Mouse (Mus musculus): ENCODE measurements around the gene Pcbp3. TPM values are rescaled to one million over a fixed set of nuclear protein-coding genes. Genes with fewer than 3 reads are reported as not detected.

Pcbp3 gene
- polyA plus RNA-seq, 1 experiment from 2014 or later = 103 TPM

GRCm38 (mm10) chr10:76841220-76841619 is 120.5 kb downstream of the Pcbp3 start:
- Histone ChIP-seq H3K27me3 (replicated peaks) (no peaks in the 10 kb centered on the region), H3K4me2 (no peak overlapping the region), H3K9ac (replicated peaks) (no peak overlapping the region), H3K9me3 (replicated peaks) (no peaks in the 10 kb centered on the region), H3K36me3 (no peaks in the 10 kb centered on the region), H3K4me1 (no peaks in the 10 kb centered on the region), H3K27ac (replicated peaks) (no peak overlapping the region), H3K4me3 (replicated peaks) (no peak overlapping the region)
- 86% methylated on average over 1 of the region's 1 CpGs for WGBS
- ATAC-seq (ENCODE audit: low FRiP score) = no peak

- H3K4me1 ChIP-seq = no peaks in the 10 kb centered on the region
- H3K9me3 ChIP-seq (replicated peaks) = no peaks in the 10 kb centered on the region
- no peak overlapping the region for H3K9ac ChIP-seq (replicated peaks)
- H3K36me3 ChIP-seq = no peaks in the 10 kb centered on the region
- ATAC-seq (ENCODE audit: low FRiP score) = no peak
- no peak overlapping the region for H3K4me2 ChIP-seq
- 58% methylated on average over 5 of the region's 5 CpGs for WGBS
- no peak overlapping the region for H3K4me3 ChIP-seq (replicated peaks)
- no peaks in the 10 kb centered on the region for H3K27me3 ChIP-seq (replicated peaks)
- no peak overlapping the region for H3K27ac ChIP-seq (replicated peaks)
Measured at GRCm38 (mm10) chr10:76840566-76840965, 121.1 kb downstream of the Pcbp3 start.

- H3K9ac ChIP-seq (replicated peaks) = no peak overlapping the region
- H3K4me3 ChIP-seq (replicated peaks) = no peak overlapping the region
- H3K27ac ChIP-seq (replicated peaks) = peak overlapping the region; percentile 14; the same call in 1 of the 2 replicates
- no peaks in the 10 kb centered on the region for H3K36me3 ChIP-seq
- WGBS = 58% methylated on average over 14 of the region's 14 CpGs
- H3K4me2 ChIP-seq = no peak overlapping the region
- no peaks in the 10 kb centered on the region for H3K4me1 ChIP-seq
- no peaks in the 10 kb centered on the region for H3K9me3 ChIP-seq (replicated peaks)
- peak; percentile 84 for ATAC-seq (ENCODE audit: low FRiP score)
- H3K27me3 ChIP-seq (replicated peaks) = no peaks in the 10 kb centered on the region
Measured at GRCm38 (mm10) chr10:76835497-76836357, 126.0 kb downstream of the Pcbp3 start.

- Histone ChIP-seq H3K4me3 (replicated peaks) (no peak overlapping the region), H3K4me1 (no peaks in the 10 kb centered on the region), H3K9me3 (replicated peaks) (no peaks in the 10 kb centered on the region), H3K36me3 (no peaks in the 10 kb centered on the region), H3K27ac (replicated peaks) (0 out of 2 replicates have a peak overlapping the region, but pooled peaks have one; percentile 37), H3K4me2 (no peak overlapping the region), H3K27me3 (replicated peaks) (no peaks in the 10 kb centered on the region), H3K9ac (replicated peaks) (no peak overlapping the region)
- WGBS = 73% methylated on average over 1 of the region's 1 CpGs
- ATAC-seq (ENCODE audit: low FRiP score) = no peak
Measured at GRCm38 (mm10) chr10:76832841-76833240, 128.8 kb downstream of the Pcbp3 start.

- no peaks in the 10 kb centered on the region for H3K36me3 ChIP-seq
- H3K9ac ChIP-seq (replicated peaks) = no peak overlapping the region
- H3K4me2 ChIP-seq = no peak overlapping the region
- no peaks in the 10 kb centered on the region for H3K27me3 ChIP-seq (replicated peaks)
- no peak overlapping the region for H3K27ac ChIP-seq (replicated peaks)
- H3K4me1 ChIP-seq = no peaks in the 10 kb centered on the region
- no peak for ATAC-seq (ENCODE audit: low FRiP score)
- WGBS = 82% methylated on average over 2 of the region's 2 CpGs
- no peak overlapping the region for H3K4me3 ChIP-seq (replicated peaks)
- no peaks in the 10 kb centered on the region for H3K9me3 ChIP-seq (replicated peaks)
Measured at GRCm38 (mm10) chr10:76831915-76832314, 129.8 kb downstream of the Pcbp3 start.

GRCm38 (mm10) chr10:76831151-76831550 is 130.5 kb downstream of the Pcbp3 start:
- Histone ChIP-seq H3K27me3 (replicated peaks) (no peaks in the 10 kb centered on the region), H3K9me3 (replicated peaks) (no peaks in the 10 kb centered on the region), H3K4me2 (no peak overlapping the region), H3K9ac (replicated peaks) (no peak overlapping the region), H3K27ac (replicated peaks) (no peak overlapping the region), H3K4me1 (no peaks in the 10 kb centered on the region), H3K4me3 (replicated peaks) (no peak overlapping the region), H3K36me3 (no peaks in the 10 kb centered on the region)
- ATAC-seq (ENCODE audit: low FRiP score) = no peak
- 14% methylated on average over 1 of the region's 1 CpGs for WGBS

- Histone ChIP-seq H3K4me2 (no peak overlapping the region), H3K4me1 (no peaks in the 10 kb centered on the region), H3K27ac (replicated peaks) (no peak overlapping the region), H3K27me3 (replicated peaks) (no peaks in the 10 kb centered on the region), H3K9me3 (replicated peaks) (no peaks in the 10 kb centered on the region), H3K9ac (replicated peaks) (no peak overlapping the region), H3K4me3 (replicated peaks) (no peak overlapping the region), H3K36me3 (no peaks in the 10 kb centered on the region)
- 98% methylated on average over 4 of the region's 4 CpGs for WGBS
- ATAC-seq (ENCODE audit: low FRiP score) = no peak
Measured at GRCm38 (mm10) chr10:76828936-76829335, 132.8 kb downstream of the Pcbp3 start.

- 92% methylated on average over 8 of the region's 8 CpGs for WGBS
- H3K36me3 ChIP-seq = no peaks in the 10 kb centered on the region
- no peaks in the 10 kb centered on the region for H3K4me1 ChIP-seq
Measured at GRCm38 (mm10) chr10:76822698-76823097, 139.0 kb downstream of the Pcbp3 start.

GRCm38 (mm10) chr10:76819321-76819720 is 142.4 kb downstream of the Pcbp3 start:
- WGBS = 56% methylated on average over 2 of the region's 2 CpGs

More at GRCm38 (mm10) chr10:76822698-76823097, 139.0 kb downstream of the Pcbp3 start:
- Histone ChIP-seq H3K27ac (replicated peaks) (no peak overlapping the region), H3K9me3 (replicated peaks) (no peaks in the 10 kb centered on the region), H3K9ac (replicated peaks) (no peak overlapping the region), H3K4me2 (no peak overlapping the region), H3K27me3 (replicated peaks) (no peaks in the 10 kb centered on the region), H3K4me3 (replicated peaks) (no peak overlapping the region)
- no peak for ATAC-seq (ENCODE audit: low FRiP score)

GRCm38 (mm10) chr10:76818337-76818736 is 143.3 kb downstream of the Pcbp3 start:
- WGBS = 87% methylated on average over 2 of the region's 2 CpGs
- H3K4me3 ChIP-seq (replicated peaks) = no peak overlapping the region
- H3K9me3 ChIP-seq (replicated peaks) = no peaks in the 10 kb centered on the region
- H3K27ac ChIP-seq (replicated peaks) = no peak overlapping the region
- no peak overlapping the region for H3K4me2 ChIP-seq
- H3K9ac ChIP-seq (replicated peaks) = no peak overlapping the region
- peaks cover 6% of the 10 kb centered on the region for H3K4me1 ChIP-seq
- H3K27me3 ChIP-seq (replicated peaks) = no peaks in the 10 kb centered on the region
- no peak for ATAC-seq (ENCODE audit: low FRiP score)
- no peaks in the 10 kb centered on the region for H3K36me3 ChIP-seq

More at GRCm38 (mm10) chr10:76819321-76819720, 142.4 kb downstream of the Pcbp3 start:
- Histone ChIP-seq H3K4me1 (peaks cover 6% of the 10 kb centered on the region), H3K4me2 (no peak overlapping the region), H3K27me3 (replicated peaks) (no peaks in the 10 kb centered on the region), H3K27ac (replicated peaks) (no peak overlapping the region), H3K9ac (replicated peaks) (no peak overlapping the region), H3K36me3 (no peaks in the 10 kb centered on the region), H3K9me3 (replicated peaks) (no peaks in the 10 kb centered on the region), H3K4me3 (replicated peaks) (no peak overlapping the region)
- no peak for ATAC-seq (ENCODE audit: low FRiP score)

- H3K36me3 ChIP-seq = no peaks in the 10 kb centered on the region
- H3K4me2 ChIP-seq = no peak overlapping the region
- no peaks in the 10 kb centered on the region for H3K27me3 ChIP-seq (replicated peaks)
- H3K9ac ChIP-seq (replicated peaks) = no peak overlapping the region
- ATAC-seq (ENCODE audit: low FRiP score) = no peak
- H3K4me1 ChIP-seq = peaks cover 6% of the 10 kb centered on the region
- H3K4me3 ChIP-seq (replicated peaks) = no peak overlapping the region
- 78% methylated on average over 1 of the region's 1 CpGs for WGBS
- no peaks in the 10 kb centered on the region for H3K9me3 ChIP-seq (replicated peaks)
- no peak overlapping the region for H3K27ac ChIP-seq (replicated peaks)
Measured at GRCm38 (mm10) chr10:76816930-76817329, 144.8 kb downstream of the Pcbp3 start.

- no peak for ATAC-seq (ENCODE audit: low FRiP score)
- no peak overlapping the region for H3K9ac ChIP-seq (replicated peaks)
Measured at GRCm38 (mm10) chr10:76816436-76816835, 145.3 kb downstream of the Pcbp3 start.

More at GRCm38 (mm10) chr10:76816436-76816835, 145.3 kb downstream of the Pcbp3 start:
- Histone ChIP-seq H3K27ac (replicated peaks) (no peak overlapping the region), H3K9me3 (replicated peaks) (no peaks in the 10 kb centered on the region), H3K4me1 (peaks cover 6% of the 10 kb centered on the region), H3K4me3 (replicated peaks) (no peak overlapping the region), H3K4me2 (no peak overlapping the region), H3K27me3 (replicated peaks) (no peaks in the 10 kb centered on the region), H3K36me3 (no peaks in the 10 kb centered on the region)
- 49% methylated on average over 7 of the region's 7 CpGs for WGBS

Measured in neural tube, embryonic 15.5 days (tissue).